Mouse (Mus musculus) CH12.LX (cell line): ENCODE measurements around the gene Unc13c. TPM values are rescaled to one million over a fixed set of nuclear protein-coding genes. Genes with fewer than 3 reads are reported as not detected.

Experiments
- DNase-seq: peaks from one replicate; pipeline ENCODE4 v3.0.0-alpha.2; 2013; ENCODE audit errors: extremely low read depth
- H3K27ac ChIP-seq: 2 replicates; pipeline ENCODE4 v1.5.1; 2012; ENCODE audit warnings: low read depth, mild to moderate bottlenecking, control low read depth, moderate library complexity; ENCODE audit not compliant: insufficient read depth
- H3K27me3 ChIP-seq: replicated peaks from 2 replicates; pipeline ENCODE3; 2012; ENCODE audit warnings: inconsistent platforms
- H3K36me3 ChIP-seq, 2 experiments: replicated peaks in 1 of 2; 2 replicates each; pipeline versions ENCODE3 to v1.6.1; 2012; ENCODE audit warnings: inconsistent platforms in 1 of 2, low read length in 1 of 2, mild to moderate bottlenecking in 1 of 2, mixed read lengths in 1 of 2, moderate library complexity in 1 of 2; ENCODE audit not compliant: control insufficient read depth in 1 of 2, insufficient read depth in 1 of 2
- H3K4me1 ChIP-seq, 2 experiments: 2 replicates each; pipeline ENCODE4 v1.6.1; 2012; ENCODE audit warnings: inconsistent platforms in 1 of 2, moderate library complexity in 1 of 2; ENCODE audit not compliant: insufficient read depth in 2 of 2, control insufficient read depth in 1 of 2
- H3K4me2 ChIP-seq: 2 replicates; pipeline ENCODE4 v1.6.1; 2012; ENCODE audit warnings: low read depth, mild to moderate bottlenecking, control low read depth; ENCODE audit not compliant: poor library complexity, insufficient read depth, severe bottlenecking
- H3K4me3 ChIP-seq, 3 experiments: fragments of 150-350 bp in 1 of 3; sonication (generic) in 1 of 3; replicated peaks in 1 of 3; 2 replicates each; pipeline versions ENCODE3 to v1.5.1; 2011 to 2012; ENCODE audit warnings: low read depth in 2 of 3, low read length in 2 of 3, mild to moderate bottlenecking in 2 of 3, moderate library complexity in 2 of 3, control low read depth in 1 of 3, improper control_type of control experiment in 1 of 3, inconsistent platforms in 1 of 3, mixed read lengths in 1 of 3; ENCODE audit not compliant: poor library complexity in 1 of 3
- H3K79me2 ChIP-seq: replicated peaks from 2 replicates; pipeline ENCODE4 v1.6.1; 2012; ENCODE audit warnings: mild to moderate bottlenecking, moderate library complexity; ENCODE audit not compliant: control insufficient read depth, poor library complexity, insufficient read depth, severe bottlenecking; ENCODE audit errors: extremely low read depth
- H3K9ac ChIP-seq: 2 replicates; pipeline ENCODE4 v1.6.1; 2012; ENCODE audit warnings: low read depth, mild to moderate bottlenecking, control low read depth, moderate library complexity; ENCODE audit not compliant: insufficient read depth
- H3K9me3 ChIP-seq: replicated peaks from 2 replicates; pipeline ENCODE3; 2012; ENCODE audit warnings: low read length, inconsistent platforms, mixed read lengths
- E2F4 ChIP-seq: IDR thresholded peaks from 2 replicates; pipeline ENCODE4 v1.6.1; 2011; ENCODE audit warnings: low read depth, low read length, improper control_type of control experiment; ENCODE audit not compliant: insufficient replicate concordance
- ELF1 ChIP-seq: IDR thresholded peaks from 2 replicates; pipeline ENCODE4 v1.6.1; 2014; ENCODE audit warnings: low read depth, mild to moderate bottlenecking, inconsistent platforms, low read length, improper control_type of control experiment
- GABPA ChIP-seq: IDR thresholded peaks from 2 replicates; pipeline ENCODE4 v1.6.1; 2012; ENCODE audit warnings: low read depth, low read length, improper control_type of control experiment, inconsistent platforms; ENCODE audit not compliant: insufficient replicate concordance
- IRF4 ChIP-seq: IDR thresholded peaks from 2 replicates; pipeline ENCODE4 v1.6.1; 2014; ENCODE audit warnings: low read depth, mild to moderate bottlenecking, inconsistent platforms, low read length, improper control_type of control experiment
- JUN ChIP-seq: IDR thresholded peaks from 2 replicates; pipeline ENCODE4 v1.6.1; 2011; ENCODE audit warnings: low read depth, mild to moderate bottlenecking, low read length, improper control_type of control experiment, moderate library complexity; ENCODE audit not compliant: insufficient read depth
- JUND ChIP-seq: conservative IDR thresholded peaks from 2 replicates; pipeline ENCODE4 v1.6.1; 2011; ENCODE audit warnings: low read depth, low read length, improper control_type of control experiment
- MAZ ChIP-seq: IDR thresholded peaks from 2 replicates; pipeline ENCODE4 v1.6.1; 2012; ENCODE audit warnings: low read depth, mild to moderate bottlenecking, inconsistent platforms, low read length, improper control_type of control experiment, moderate library complexity
- NELFE ChIP-seq: IDR thresholded peaks from 2 replicates; pipeline ENCODE4 v1.6.1; 2011; ENCODE audit warnings: low read depth, low read length, improper control_type of control experiment
- NRF1 ChIP-seq: IDR thresholded peaks from 2 replicates; pipeline ENCODE4 v1.6.1; 2014; ENCODE audit warnings: low read depth, mild to moderate bottlenecking, inconsistent platforms, low read length, improper control_type of control experiment, moderate library complexity
- PAX5 ChIP-seq: IDR thresholded peaks from 2 replicates; pipeline ENCODE4 v1.6.1; 2012; ENCODE audit warnings: low read length, inconsistent platforms, mixed read lengths
- TBP ChIP-seq: conservative IDR thresholded peaks from 2 replicates; pipeline ENCODE4 v1.6.1; 2011; ENCODE audit warnings: low read depth, low read length, improper control_type of control experiment
- TCF12 ChIP-seq: IDR thresholded peaks from 2 replicates; pipeline ENCODE4 v1.6.1; 2014; ENCODE audit warnings: low read depth, mild to moderate bottlenecking, inconsistent platforms, low read length, improper control_type of control experiment
- USF2 ChIP-seq: conservative IDR thresholded peaks from 2 replicates; pipeline ENCODE4 v1.6.1; 2011; ENCODE audit warnings: low read depth, low read length, improper control_type of control experiment
- ZKSCAN1 ChIP-seq: IDR thresholded peaks from 2 replicates; pipeline ENCODE4 v1.6.1; 2012; ENCODE audit warnings: low read depth, inconsistent platforms, low read length, improper control_type of control experiment, borderline replicate concordance
- ZNF384 ChIP-seq: IDR thresholded peaks from 2 replicates; pipeline ENCODE4 v1.6.1; 2012; ENCODE audit warnings: low read depth, low read length, improper control_type of control experiment, inconsistent platforms
- dilution Hi-C: fragments of 300-500 bp; cut with MboI; formaldehyde crosslinking; loops from 2 replicates; pipeline ENCODE4 v1.14.3; 2020; ENCODE audit warnings: low sequenced_read_pairs; ENCODE audit not compliant: extremely low pct_unique_long_range_greater_than_20kb, extremely low pct_ligation_motif_present
- in situ Hi-C: fragments of 300-500 bp; cut with MboI; formaldehyde crosslinking; loops from 3 replicates; pipeline ENCODE4 v1.14.3; 2019; ENCODE audit warnings: low sequenced_read_pairs, low pct_ligation_motif_present, low pct_unique_long_range_greater_than_20kb, mixed read lengths
- polyA plus RNA-seq: library from polyadenylated mRNA; unstranded; fragments of >175 nt; gene quantifications from 2 replicates; pipeline ENCODE4 v1.2.1, GENCODE M21; 2012; ENCODE audit warnings: low read depth; ENCODE audit not compliant: insufficient read length
- total RNA-seq, 2 experiments: library from RNA; depleted of rRNA; stranded (reverse); fragments of 300-350 nt in 1 of 2; fragments of >200 nt in 1 of 2; gene quantifications; 2 replicates each; pipeline ENCODE4 v1.2.3; 2012 to 2014

Gene Unc13c
- total and polyA plus RNA-seq, 3 experiments, result not detected

DNA sequence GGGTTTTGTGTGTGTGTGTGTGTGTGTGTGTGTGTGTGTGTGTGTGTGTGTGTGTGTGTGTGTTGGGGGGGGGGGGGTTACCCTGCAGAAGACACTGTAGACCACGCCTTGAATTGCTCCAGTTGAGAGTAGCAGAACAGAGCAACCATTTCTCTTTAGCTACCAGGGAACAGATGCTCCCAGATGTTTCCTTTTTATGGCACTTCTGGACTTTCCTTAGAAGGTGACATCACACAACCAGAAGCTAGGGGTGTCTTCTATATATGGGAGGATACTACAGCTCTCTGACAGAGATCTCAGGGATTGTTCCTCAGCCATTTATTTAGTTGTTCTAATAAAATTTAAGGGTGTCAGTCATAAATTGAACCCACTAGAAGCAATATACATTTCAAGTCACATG is 85.2 kb downstream of the Unc13c start:
- Histone ChIP-seq H3K4me2 (no peak overlapping the region), H3K9me3 (no peaks in the 10 kb centered on the region), H3K4me3 (no peak overlapping the region), H3K27ac (no peak overlapping the region), H3K4me1 (no peaks in the 10 kb centered on the region), H3K9ac (no peak overlapping the region), H3K79me2 (no peaks in the 10 kb centered on the region), H3K36me3 (no peaks in the 10 kb centered on the region), H3K27me3 (no peaks in the 10 kb centered on the region)
- TF ChIP-seq MAZ (no peak), GABPA (no peak), E2F4 (no peak), IRF4 (no peak), ZNF384 (no peak), USF2 (no peak), JUND (no peak), PAX5 (no peak), ELF1 (no peak), ZKSCAN1 (no peak), TCF12 (no peak), JUN (no peak), NRF1 (no peak)
- in situ Hi-C loops, result no loop called here
- no peak for DNase-seq
- dilution Hi-C loops, result no loop called here

DNA sequence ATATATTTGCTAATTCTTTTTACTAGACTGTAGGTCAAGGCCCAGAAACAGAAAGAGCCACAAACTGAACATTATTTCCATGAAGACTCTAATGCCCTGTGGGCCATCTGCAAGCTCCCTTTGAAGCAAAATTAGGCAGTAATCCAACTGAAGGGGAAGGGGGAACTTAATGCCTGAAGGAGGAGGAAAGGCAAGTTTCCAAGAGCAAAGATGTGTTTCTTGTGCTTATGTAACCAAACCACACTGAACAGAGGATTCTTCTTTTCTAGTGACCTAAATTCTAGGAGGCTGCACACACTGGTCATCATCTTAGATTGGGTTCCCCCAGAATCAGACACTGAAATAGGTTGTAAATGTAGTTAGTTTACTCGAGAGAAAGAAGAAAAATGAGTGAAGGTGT is 85.6 kb downstream of the Unc13c start:
- Histone ChIP-seq H3K27ac (no peak overlapping the region), H3K4me2 (no peak overlapping the region), H3K79me2 (no peaks in the 10 kb centered on the region), H3K4me1 (no peaks in the 10 kb centered on the region), H3K36me3 (no peaks in the 10 kb centered on the region), H3K4me3 (no peak overlapping the region), H3K9me3 (no peaks in the 10 kb centered on the region), H3K27me3 (no peaks in the 10 kb centered on the region), H3K9ac (no peak overlapping the region)
- dilution Hi-C loops (no loop called here), in situ Hi-C loops (no loop called here)
- TF ChIP-seq JUND (no peak), IRF4 (no peak), TBP (no peak), E2F4 (no peak), JUN (no peak), NELFE (no peak)
- no peak for DNase-seq
